Mouse (Mus musculus) cortical plate, adult 2 months (tissue): ENCODE measurements at regions not wholly inside any gene's neighbourhood (a gene's known extent, or its start where the extent isn't known, plus 50 kb on each side); places are given as distances from the start of the nearest gene placed in this dataset.

Source experiments
- H3K27ac ChIP-seq: fragments of 200-500 bp; 2 replicates; pipeline ENCODE4 v1.5.1; 2012; ENCODE audit warnings: low read length, control low read depth, inconsistent platforms; ENCODE audit not compliant: insufficient read depth
- H3K4me1 ChIP-seq: fragments of 200-500 bp; 2 replicates; pipeline ENCODE4 v1.6.1; 2011; ENCODE audit warnings: low read length; ENCODE audit not compliant: control insufficient read depth, insufficient read depth
- H3K4me3 ChIP-seq: fragments of 200-500 bp; 2 replicates; pipeline ENCODE4 v1.5.1; 2011; ENCODE audit warnings: mild to moderate bottlenecking, low read length, control low read depth; ENCODE audit not compliant: insufficient read depth
- CTCF ChIP-seq: fragments of 200-500 bp; IDR thresholded peaks from 2 replicates; pipeline ENCODE4 v1.5.1; 2011; ENCODE audit warnings: mild to moderate bottlenecking, control low read depth, low read length; ENCODE audit not compliant: insufficient read depth; ENCODE audit errors: extremely low read depth
- POLR2A ChIP-seq: fragments of 200-500 bp; IDR thresholded peaks from 2 replicates; pipeline ENCODE4 v1.6.1; 2011; ENCODE audit warnings: mild to moderate bottlenecking, low read length, control low read depth; ENCODE audit not compliant: insufficient read depth; ENCODE audit errors: extremely low read depth

GRCm38 (mm10) chr16:18683556-18683955 lies 53.8 kb upstream of the Sept5 start:
- TF ChIP-seq POLR2A: no peak
- no peak for TF ChIP-seq CTCF
- H3K4me3 ChIP-seq: no peak overlapping the region
- no peak overlapping the region for H3K27ac ChIP-seq
- no peaks in the 10 kb centered on the region for H3K4me1 ChIP-seq

GRCm38 (mm10) chr16:18686044-18686761 lies 56.4 kb upstream of the Sept5 start:
- no peak overlapping the region for H3K4me3 ChIP-seq
- TF ChIP-seq POLR2A (no peak), CTCF (no peak)
- H3K27ac ChIP-seq: no peak overlapping the region
- no peaks in the 10 kb centered on the region for H3K4me1 ChIP-seq

GRCm38 (mm10) chr16:18686916-18687315 lies 57.2 kb upstream of the Sept5 start:
- H3K4me1 ChIP-seq: no peaks in the 10 kb centered on the region
- peak overlapping the region; percentile 36; the same call in 1 of the 2 replicates for H3K27ac ChIP-seq
- H3K4me3 ChIP-seq: no peak overlapping the region
- peak; percentile 39; the same call in 1 of the 2 replicates for TF ChIP-seq POLR2A
- no peak for TF ChIP-seq CTCF

- TF ChIP-seq POLR2A: no peak
- peak; percentile 30; the same call in 1 of the 2 replicates for TF ChIP-seq CTCF
- Histone ChIP-seq H3K4me3 (no peak overlapping the region), H3K4me1 (no peaks in the 10 kb centered on the region), H3K27ac (peak overlapping the region; percentile 36; the same call in 1 of the 2 replicates)
Observed at GRCm38 (mm10) chr16:18687367-18687766, 57.6 kb upstream of the Sept5 start.

GRCm38 (mm10) chr16:18695596-18695995 lies 65.8 kb upstream of the Sept5 start:
- Histone ChIP-seq H3K4me1 (no peaks in the 10 kb centered on the region), H3K4me3 (no peak overlapping the region), H3K27ac (no peak overlapping the region)
- TF ChIP-seq POLR2A (no peak), CTCF (no peak)

- no peak overlapping the region for H3K4me3 ChIP-seq
- H3K27ac ChIP-seq: no peak overlapping the region
- TF ChIP-seq POLR2A (no peak), CTCF (peak; percentile 82)
- H3K4me1 ChIP-seq: no peaks in the 10 kb centered on the region
Observed at GRCm38 (mm10) chr16:18696074-18696819, 66.5 kb upstream of the Sept5 start.

GRCm38 (mm10) chr16:18696820-18697168 lies 67.0 kb upstream of the Sept5 start:
- Histone ChIP-seq H3K27ac (no peak overlapping the region), H3K4me1 (no peaks in the 10 kb centered on the region), H3K4me3 (no peak overlapping the region)
- TF ChIP-seq CTCF (no peak), POLR2A (no peak)

- no peak for TF ChIP-seq POLR2A
- TF ChIP-seq CTCF: no peak
- Histone ChIP-seq H3K4me1 (no peaks in the 10 kb centered on the region), H3K4me3 (no peak overlapping the region), H3K27ac (peak overlapping the region; percentile 86)
Observed at GRCm38 (mm10) chr16:18704126-18704525, 72.5 kb upstream of the Cldn5 start.

- H3K4me3 ChIP-seq: no peak overlapping the region
- 0 out of 2 replicates have a peak overlapping the region, but pooled peaks have one; percentile 45 for H3K27ac ChIP-seq
- TF ChIP-seq POLR2A: no peak
- TF ChIP-seq CTCF: no peak
Observed at GRCm38 (mm10) chr16:18705028-18705648, 71.5 kb upstream of the Cldn5 start.

GRCm38 (mm10) chr16:18711637-18712125 lies 65.0 kb upstream of the Cldn5 start:
- no peak overlapping the region for H3K4me3 ChIP-seq
- no peak overlapping the region for H3K27ac ChIP-seq
- no peak for TF ChIP-seq POLR2A
- no peak for TF ChIP-seq CTCF
- no peaks in the 10 kb centered on the region for H3K4me1 ChIP-seq

More at GRCm38 (mm10) chr16:18705028-18705648, 71.5 kb upstream of the Cldn5 start:
- H3K4me1 ChIP-seq: no peaks in the 10 kb centered on the region
